Mouse (Mus musculus) MEL (cell line): ENCODE results near the gene Gm20388.

Experiments
- CTCF ChIP-seq, 3 experiments: IDR thresholded peaks in 2 of 3; conservative IDR thresholded peaks in 1 of 3; 2 replicates each; pipeline ENCODE4 v1.5.1; 2011 to 2012; ENCODE audit warnings: low read length in 3 of 3, low read depth in 2 of 3, mild to moderate bottlenecking in 2 of 3, improper control_type of control experiment in 1 of 3, inconsistent platforms in 1 of 3, mixed read lengths in 1 of 3, moderate library complexity in 1 of 3; ENCODE audit not compliant: control insufficient read depth in 1 of 3, insufficient read depth in 1 of 3, poor library complexity in 1 of 3, severe bottlenecking in 1 of 3
- E2F4 ChIP-seq: IDR thresholded peaks from 2 replicates; pipeline ENCODE4 v1.6.1; 2011; ENCODE audit warnings: low read depth, low read length, improper control_type of control experiment, borderline replicate concordance
- GATA1 ChIP-seq: IDR thresholded peaks from 2 replicates; pipeline ENCODE4 v1.6.1; 2011; ENCODE audit warnings: low read depth, low read length, improper control_type of control experiment
- KAT2A ChIP-seq: conservative IDR thresholded peaks from 2 replicates; pipeline ENCODE4 v1.6.1; 2012; ENCODE audit warnings: low read depth, low read length, improper control_type of control experiment, inconsistent platforms
- MAFK ChIP-seq: IDR thresholded peaks from 2 replicates; pipeline ENCODE4 v1.6.1; 2011; ENCODE audit warnings: low read depth, mild to moderate bottlenecking, low read length, improper control_type of control experiment, borderline replicate concordance
- MAX ChIP-seq: IDR thresholded peaks from 2 replicates; pipeline ENCODE4 v1.6.1; 2011; ENCODE audit warnings: low read length, improper control_type of control experiment
- MEF2A ChIP-seq: IDR thresholded peaks from 2 replicates; pipeline ENCODE4 v1.6.1; 2014; ENCODE audit warnings: low read depth, mild to moderate bottlenecking, inconsistent platforms, low read length, improper control_type of control experiment; ENCODE audit not compliant: poor library complexity, insufficient replicate concordance, severe bottlenecking; ENCODE audit errors: extremely low read depth
- MXI1 ChIP-seq: IDR thresholded peaks from 2 replicates; pipeline ENCODE4 v1.6.1; 2011; ENCODE audit warnings: mild to moderate bottlenecking, low read depth, low read length, improper control_type of control experiment
- POLR2A ChIP-seq, 2 experiments: IDR thresholded peaks; 2 replicates each; pipeline ENCODE4 v1.6.1; 2011 to 2012; ENCODE audit warnings: low read length in 2 of 2, mild to moderate bottlenecking in 2 of 2, control low read depth in 1 of 2, improper control_type of control experiment in 1 of 2, low read depth in 1 of 2, moderate library complexity in 1 of 2; ENCODE audit not compliant: control insufficient read depth in 1 of 2, insufficient read depth in 1 of 2, poor library complexity in 1 of 2
- POLR2AphosphoS2 ChIP-seq: IDR thresholded peaks from 2 replicates; pipeline ENCODE4 v1.6.1; 2011; ENCODE audit warnings: low read length, improper control_type of control experiment
- TCF12 ChIP-seq: IDR thresholded peaks from 2 replicates; pipeline ENCODE4 v1.6.1; 2014; ENCODE audit warnings: low read depth, mild to moderate bottlenecking, inconsistent platforms, low read length, improper control_type of control experiment, moderate library complexity
- ZC3H11A ChIP-seq: IDR thresholded peaks from 2 replicates; pipeline ENCODE4 v1.6.1; 2012; ENCODE audit warnings: low read depth, mild to moderate bottlenecking, inconsistent platforms, low read length, improper control_type of control experiment
- ZMIZ1 ChIP-seq: IDR thresholded peaks from 2 replicates; pipeline ENCODE4 v1.6.1; 2012; ENCODE audit warnings: low read depth, mild to moderate bottlenecking, inconsistent platforms, low read length, improper control_type of control experiment, moderate library complexity
- ZNF384 ChIP-seq: IDR thresholded peaks from 2 replicates; pipeline ENCODE4 v1.6.1; 2012; ENCODE audit warnings: low read depth, mild to moderate bottlenecking, inconsistent platforms, low read length, improper control_type of control experiment

DNA sequence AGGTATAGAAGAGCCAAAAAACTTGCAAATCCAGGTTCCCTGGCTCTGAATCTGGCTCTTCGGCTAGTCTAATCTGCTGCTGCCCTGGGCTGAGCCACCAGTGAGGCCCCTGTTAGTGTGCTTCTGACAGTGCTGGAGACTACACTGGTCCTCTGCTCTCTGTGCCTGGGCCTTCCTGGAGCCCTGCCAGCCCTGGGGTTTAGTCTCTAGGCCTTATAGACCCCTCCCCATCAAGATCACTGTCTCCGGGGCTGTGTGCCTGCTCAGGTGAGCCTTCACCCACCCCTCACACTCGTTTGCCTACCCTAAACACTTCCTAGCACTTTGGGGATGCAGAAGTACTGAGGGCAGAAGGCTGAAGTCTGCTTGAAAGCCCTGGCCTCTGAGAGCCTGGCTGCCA, 208.8 kb downstream of the Gm20388 start:
- TF ChIP-seq POLR2A (IDR thresholded peaks at IDR 0.05; ENCODE audit: control insufficient read depth in 1 of 2, insufficient read depth in 1 of 2, low read depth in 1 of 2, low read length in 2 of 2, poor library complexity in 1 of 2) (no peak), E2F4 (no peak), POLR2AphosphoS2 (no peak), ZC3H11A (no peak), MAFK (no peak), CTCF (IDR thresholded peaks at IDR 0.05 in 2 of 3, conservative IDR thresholded peaks at IDR 0.05 in 1 of 3; ENCODE audit: control insufficient read depth in 1 of 3, insufficient read depth in 1 of 3, low read depth in 2 of 3, low read length in 3 of 3, poor library complexity in 1 of 3, severe bottlenecking in 1 of 3) (no peak), MXI1 (no peak), MAX (no peak), GATA1 (no peak), MEF2A (no peak), ZMIZ1 (no peak), TCF12 (no peak), KAT2A (no peak), ZNF384 (no peak)
